Mouse (Mus musculus) stomach, postnatal 0 days (tissue): ENCODE data around the gene Fstl4.

Experiments
- CTCF ChIP-seq: IDR thresholded peaks from 2 replicates; pipeline ENCODE4 v1.5.1; 2016; ENCODE audit warnings: antibody characterized with exemption, low read depth, mild to moderate bottlenecking, moderate library complexity
- EP300 ChIP-seq: optimal IDR thresholded peaks from 2 replicates; pipeline ENCODE3; 2016; ENCODE audit warnings: antibody characterized with exemption

GRCm38 (mm10) chr11:52728479-52728878 lies 36.0 kb upstream of the Fstl4 start:
- TF ChIP-seq CTCF = no peak
- no peak for TF ChIP-seq EP300
